Mouse (Mus musculus) frontal cortex, adult 2 months (tissue): ENCODE data around the gene Rbm10. TPM values are rescaled to one million over a fixed set of nuclear protein-coding genes. Genes with fewer than 3 reads are reported as not detected.

Source experiments
- DNase-seq, 2 experiments: peaks; one replicate each; pipeline ENCODE4 v3.0.0; 2022; ENCODE audit warnings: low spot score in 1 of 2; ENCODE audit errors: extremely low spot score in 1 of 2
- polyA plus RNA-seq: library from polyadenylated mRNA; depleted of rRNA; stranded (reverse); fragments of >200 nt; gene quantifications from 2 replicates; pipeline ENCODE4 v1.2.3, GENCODE M21; 2012; rRNA removed

Gene Rbm10
- polyA plus RNA-seq, 1 experiment, result 58.4 TPM

DNA sequence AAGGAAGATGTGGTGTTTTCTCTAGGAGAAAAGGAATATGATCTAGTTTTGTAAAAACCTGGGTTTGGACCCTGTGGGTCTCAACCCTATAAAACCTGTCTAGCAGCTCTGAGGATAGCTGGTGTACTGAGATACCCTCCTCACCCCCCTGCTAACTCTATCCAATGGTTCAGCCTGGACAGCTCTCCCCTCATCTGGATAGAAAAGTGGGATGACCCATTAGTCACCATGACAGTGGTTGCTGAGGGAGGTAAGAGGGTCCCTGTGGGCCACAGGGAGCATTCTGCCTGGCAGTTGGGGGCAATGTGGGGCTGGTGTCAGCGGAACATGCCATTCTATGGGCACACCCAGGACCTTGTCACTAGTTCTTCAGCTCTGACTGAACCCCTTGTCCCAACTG, 75.3 kb downstream of the Rbm10 start:
- no peak for DNase-seq

DNA sequence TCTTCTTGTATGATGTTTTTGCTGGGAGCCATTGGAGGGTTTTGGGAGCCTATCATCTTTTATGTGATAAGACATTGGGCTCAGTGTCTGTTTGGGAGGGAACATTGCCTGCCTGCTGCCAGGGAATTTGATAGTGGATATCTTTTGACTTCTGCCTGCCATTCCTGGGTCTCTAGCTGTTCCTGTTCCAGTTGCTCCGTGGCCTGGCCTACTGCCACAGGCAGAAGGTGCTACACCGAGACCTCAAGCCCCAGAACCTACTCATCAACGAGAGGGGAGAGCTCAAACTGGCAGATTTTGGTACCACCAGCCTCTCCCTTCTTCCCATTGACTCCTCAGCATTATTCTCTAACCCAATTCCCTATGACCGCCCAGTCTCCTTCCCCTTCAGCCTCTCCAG, 78.5 kb downstream of the Rbm10 start:
- DNase-seq, result no peak

Other genes starting within 250 kb of the Rbm10 start
- gene Jade3, start 191.8 kb upstream of the Rbm10 start, polyA plus RNA-seq, result 5.4 and 6.4 TPM in 2 replicates
- gene Rgn, start 67.7 kb upstream of the Rbm10 start, polyA plus RNA-seq, result 0.15 and 0.26 TPM in 2 replicates
- gene Ndufb11, start 116 bp downstream of the Rbm10 start, polyA plus RNA-seq, result 182 and 196 TPM in 2 replicates
- gene Uba1, start 40.8 kb downstream of the Rbm10 start, polyA plus RNA-seq, result 253 and 262 TPM in 2 replicates
- gene Cdk16, start 70.5 kb downstream of the Rbm10 start, polyA plus RNA-seq, result 394 and 422 TPM in 2 replicates
- gene Usp11, start 86.4 kb downstream of the Rbm10 start, polyA plus RNA-seq, result 107 and 128 TPM in 2 replicates
- gene Araf, start 180.3 kb downstream of the Rbm10 start, polyA plus RNA-seq, result 232 and 257 TPM in 2 replicates